Mouse (Mus musculus): Measurements from ENCODE around the gene Pax4. TPM values are rescaled to one million over a fixed set of nuclear protein-coding genes. Genes with fewer than 3 reads are reported as not detected.

The Pax4 gene
- polyA plus RNA-seq, 1 experiment from 2014 or later, result not detected

DNA sequence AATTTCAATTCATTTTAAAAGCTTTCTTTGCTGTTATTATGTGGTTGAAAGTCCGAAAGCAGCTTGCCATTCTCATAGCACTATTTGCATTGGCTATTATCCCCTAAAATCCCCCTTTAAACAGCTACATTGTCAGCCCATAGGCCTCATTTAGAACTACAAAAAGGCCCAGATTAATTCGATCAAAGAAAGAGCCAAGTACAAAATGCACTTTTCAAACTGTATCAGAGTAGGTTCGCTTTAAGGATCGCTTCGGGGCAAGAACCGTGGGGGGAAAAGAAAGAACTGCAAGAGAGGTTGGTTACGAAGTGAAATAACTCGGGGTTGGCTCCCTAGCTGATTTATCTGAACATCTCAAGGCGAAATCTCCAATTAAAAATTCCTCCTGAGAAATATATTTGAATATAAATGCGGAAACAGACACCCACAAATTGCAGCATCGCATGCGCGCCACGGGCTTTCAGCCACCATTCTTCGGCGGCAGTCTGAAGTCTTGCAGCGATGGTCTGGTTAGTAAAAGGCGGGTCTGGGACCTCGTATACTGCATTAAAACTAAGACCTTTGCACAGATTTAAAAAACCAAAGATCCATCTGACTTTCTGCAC is 52.2 kb downstream of the Pax4 start:
- 3% methylated on average over 19 of the region's 19 CpGs for WGBS (ENCODE audit: insufficient replicate concordance)
- no peaks in the 10 kb centered on the region for H3K36me3 ChIP-seq (ENCODE audit: control insufficient read depth, insufficient read depth, low read length)
- no peak overlapping the region for H3K9ac ChIP-seq (ENCODE audit: low read depth, low read length)
- H3K9me3 ChIP-seq (replicated peaks; ENCODE audit: control insufficient read depth, low read length), result no peaks in the 10 kb centered on the region; the same call in 1 of the 2 replicates
- peaks cover 31% of the 10 kb centered on the region for H3K27me3 ChIP-seq (ENCODE audit: control insufficient read depth, insufficient read depth, low read length)
- H3K4me3 ChIP-seq (ENCODE audit: low read depth, low read length), result peak overlapping the region; percentile 51
- peak overlapping the region; percentile 76 for H3K4me2 ChIP-seq
- 0 out of 2 replicates have a peak, but pooled peaks cover 2% of the 10 kb centered on the region for H3K4me1 ChIP-seq (ENCODE audit: control insufficient read depth, insufficient read depth, low read length)
- no peak for ATAC-seq (replicated peaks; ENCODE audit: insufficient number of reproducible peaks, low FRiP score, low TSS enrichment)
- H3K27ac ChIP-seq (ENCODE audit: low read depth, low read length), result no peak overlapping the region

DNA sequence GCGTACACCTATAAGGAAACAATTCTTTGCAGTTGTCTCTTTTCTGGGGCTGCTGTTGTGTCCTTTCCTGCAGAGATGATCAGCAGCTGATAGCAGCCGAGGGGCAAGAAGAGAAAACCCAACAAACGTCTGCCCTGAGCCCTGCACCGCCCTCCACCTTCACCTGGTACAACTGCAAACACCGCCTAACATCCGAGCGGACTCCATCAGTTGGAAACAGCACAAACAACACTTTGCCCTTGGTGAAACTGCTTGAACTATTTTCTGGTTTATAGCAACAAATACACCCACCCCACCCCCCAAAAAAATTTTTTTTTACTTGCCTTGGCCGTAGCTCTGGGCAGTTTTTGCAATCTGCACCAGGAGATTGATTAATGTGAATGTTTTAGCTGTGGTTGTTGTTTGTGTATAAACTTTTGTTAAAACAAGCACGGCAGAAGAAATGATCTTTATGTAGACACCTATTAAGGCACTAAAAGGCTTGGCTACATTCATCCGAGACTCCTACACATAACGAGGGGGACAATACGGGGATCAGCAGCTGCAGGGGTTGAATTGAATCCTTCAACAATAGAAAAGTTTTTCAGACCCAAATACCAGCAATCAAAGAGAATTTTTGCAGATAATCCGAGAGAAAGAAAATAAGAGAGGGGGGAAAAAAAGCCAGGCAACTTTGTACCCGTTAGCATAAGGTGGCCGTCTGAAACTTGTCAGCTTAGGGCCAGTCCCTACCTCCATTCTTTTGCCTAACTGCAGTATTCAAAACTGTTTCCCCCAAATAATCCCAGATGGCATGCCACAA is 52.9 kb downstream of the Pax4 start:
- ATAC-seq (replicated peaks; ENCODE audit: insufficient number of reproducible peaks, low FRiP score, low TSS enrichment), result no peak
- Histone ChIP-seq H3K9me3 (replicated peaks; ENCODE audit: control insufficient read depth, low read length) (no peaks in the 10 kb centered on the region; the same call in 1 of the 2 replicates), H3K9ac (ENCODE audit: low read depth, low read length) (no peak overlapping the region), H3K36me3 (ENCODE audit: control insufficient read depth, insufficient read depth, low read length) (no peaks in the 10 kb centered on the region), H3K4me3 (ENCODE audit: low read depth, low read length) (no peak overlapping the region), H3K4me2 (no peak overlapping the region; the same call in 1 of the 2 replicates), H3K4me1 (ENCODE audit: control insufficient read depth, insufficient read depth, low read length) (0 out of 2 replicates have a peak, but pooled peaks cover 2% of the 10 kb centered on the region), H3K27me3 (ENCODE audit: control insufficient read depth, insufficient read depth, low read length) (peaks cover 31% of the 10 kb centered on the region), H3K27ac (ENCODE audit: low read depth, low read length) (no peak overlapping the region)
- 25% methylated on average over 15 of the region's 15 CpGs for WGBS (ENCODE audit: insufficient replicate concordance)

Other genes starting within 250 kb of the Pax4 start
- 12.1 and 17.7 TPM in 2 replicates for gene Zfp800, start 51.3 kb downstream of the Pax4 start, polyA plus RNA-seq (2014; fragmentation: Nextera tagmentation; extraction: Ambion mirVana)
- 243 and 281 TPM in 2 replicates for gene Arf5, start 25.8 kb downstream of the Pax4 start, polyA plus RNA-seq (2014; fragmentation: Nextera tagmentation; extraction: Ambion mirVana)
- gene Fscn3, start 21.6 kb downstream of the Pax4 start, polyA plus RNA-seq (2014; fragmentation: Nextera tagmentation; extraction: Ambion mirVana), result not detected in 2 replicates
- gene Gcc1, start 21.0 kb downstream of the Pax4 start, polyA plus RNA-seq (2014; fragmentation: Nextera tagmentation; extraction: Ambion mirVana), result 4.0 and 4.4 TPM in 2 replicates
- 87.9 and 91.1 TPM in 2 replicates for gene Snd1, start 25.8 kb upstream of the Pax4 start, polyA plus RNA-seq (2014; fragmentation: Nextera tagmentation; extraction: Ambion mirVana)

Data from heart, embryonic 11.5 days (tissue).